Mouse (Mus musculus) heart, postnatal 0 days (tissue): Measurements from ENCODE around the gene Mef2a.

Experiments
- CTCF ChIP-seq: IDR thresholded peaks from 2 replicates; pipeline ENCODE4 v1.5.1; 2016; ENCODE audit warnings: antibody characterized with exemption, control low read depth, low read depth
- EP300 ChIP-seq: IDR thresholded peaks from 2 replicates; pipeline ENCODE4 v1.6.1; 2016; ENCODE audit warnings: antibody characterized with exemption, low read depth

- TF ChIP-seq EP300 (no peak), CTCF (no peak)
Measured at GRCm38 (mm10) chr7:67211341-67211740, 161.3 kb downstream of the Mef2a start.
